Mouse (Mus musculus) lung, embryonic 14.5 days (tissue): ENCODE measurements at regions not wholly inside any gene's neighbourhood (a gene's known extent, or its start where the extent isn't known, plus 50 kb on each side); places are given as distances from the start of the nearest gene placed in this dataset.

ENCODE experiments used
- ATAC-seq: fragments of 200-750 bp; cut with Nextera tagmentation; 2 replicates; pipeline ENCODE4 v1.8.0; 2017; ENCODE audit warnings: mild to moderate bottlenecking, moderate TSS enrichment, moderate library complexity; ENCODE audit not compliant: insufficient read depth
- DNase-seq: peaks from one replicate; pipeline ENCODE4 v3.0.0-alpha.2; 2015
- H3K27ac ChIP-seq: fragments of 300-500 bp; sonication (generic); 2 replicates; pipeline ENCODE4 v1.5.1; 2014; ENCODE audit warnings: low read depth, mild to moderate bottlenecking, moderate library complexity
- H3K27me3 ChIP-seq: fragments of 300-500 bp; sonication (generic); 2 replicates; pipeline ENCODE4 v1.6.1; 2014; ENCODE audit warnings: low read length, control low read depth; ENCODE audit not compliant: insufficient read depth
- H3K36me3 ChIP-seq: fragments of 300-500 bp; sonication (generic); 2 replicates; pipeline ENCODE4 v1.6.1; 2014; ENCODE audit warnings: control low read depth; ENCODE audit not compliant: insufficient read depth
- H3K4me1 ChIP-seq: fragments of 300-500 bp; sonication (generic); 2 replicates; pipeline ENCODE4 v1.6.1; 2014; ENCODE audit warnings: antibody characterized with exemption, control low read depth; ENCODE audit not compliant: insufficient read depth
- H3K4me2 ChIP-seq: fragments of 300-500 bp; sonication (generic); 2 replicates; pipeline ENCODE4 v1.6.1; 2014; ENCODE audit warnings: mild to moderate bottlenecking
- H3K4me3 ChIP-seq: fragments of 300-500 bp; sonication (generic); 2 replicates; pipeline ENCODE4 v1.5.1; 2014; ENCODE audit warnings: low read depth, low read length
- H3K9ac ChIP-seq: fragments of 300-500 bp; sonication (generic); 2 replicates; pipeline ENCODE4 v1.6.1; 2014
- H3K9me3 ChIP-seq: fragments of 300-500 bp; sonication (generic); 2 replicates; pipeline ENCODE4 v1.6.1; 2016; ENCODE audit warnings: low read depth, low read length, control low read depth
- CTCF ChIP-seq: IDR thresholded peaks from 2 replicates; pipeline ENCODE4 v1.5.1; 2016; ENCODE audit warnings: antibody characterized with exemption, low read depth
- WGBS: fragments of 180-500 bp; shearing (Covaris S2); extraction: QIAGEN DNeasy Blood & Tissue Kit; methylation state at CpG from one replicate; pipeline ENCODE4 v1.1.7; 2014; 5-methylcytosine and 5-hydroxymethylcytosine counted together

- Histone ChIP-seq H3K9ac (no peak overlapping the region), H3K36me3 (no peaks in the 10 kb centered on the region), H3K4me1 (peaks cover 36% of the 10 kb centered on the region), H3K27me3 (no peaks in the 10 kb centered on the region), H3K4me2 (no peak overlapping the region), H3K9me3 (no peaks in the 10 kb centered on the region), H3K27ac (no peak overlapping the region), H3K4me3 (no peak overlapping the region)
- TF ChIP-seq CTCF: no peak
- ATAC-seq (no peak), DNase-seq (no peak)
- WGBS: 55% methylated on average over 12 of the region's 12 CpGs
Observed at GRCm38 (mm10) chr13:51972656-51973310, 126.3 kb downstream of the Gadd45g start.

- DNase-seq: peak; percentile 63
- no peaks in the 10 kb centered on the region for H3K27me3 ChIP-seq
- H3K27ac ChIP-seq: peak overlapping the region; percentile 91; the same call in 1 of the 2 replicates
- H3K4me1 ChIP-seq: peaks cover 34% of the 10 kb centered on the region
- no peak overlapping the region for H3K4me3 ChIP-seq
- H3K36me3 ChIP-seq: no peaks in the 10 kb centered on the region
- no peaks in the 10 kb centered on the region for H3K9me3 ChIP-seq
- ATAC-seq: no peak
- H3K9ac ChIP-seq: no peak overlapping the region
- H3K4me2 ChIP-seq: no peak overlapping the region
- 52% methylated on average over 10 of the region's 10 CpGs for WGBS
- TF ChIP-seq CTCF: no peak
Observed at GRCm38 (mm10) chr13:51973461-51973860, 127.0 kb downstream of the Gadd45g start.

DNA sequence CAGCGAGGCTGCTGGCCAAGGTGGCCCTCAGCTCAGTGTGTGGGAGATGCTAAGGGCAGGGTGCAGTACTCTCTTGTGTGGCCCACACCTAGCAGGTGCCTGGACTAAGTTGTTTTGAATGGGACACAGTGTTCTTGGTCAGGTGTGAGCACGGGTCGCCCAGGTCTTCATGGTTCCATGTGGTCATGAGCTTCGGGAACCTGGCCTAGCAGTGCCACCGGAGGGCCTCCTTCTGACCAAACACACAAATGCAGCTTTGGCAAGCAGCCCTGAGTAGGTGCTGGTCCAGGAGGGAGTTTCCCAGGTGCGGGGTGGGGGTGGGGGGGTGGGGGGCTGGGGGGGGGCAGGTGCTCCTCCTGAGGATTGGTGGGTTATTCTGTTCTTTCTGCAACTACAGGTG, 127.6 kb downstream of the Gadd45g start:
- Histone ChIP-seq H3K9me3 (no peaks in the 10 kb centered on the region), H3K36me3 (no peaks in the 10 kb centered on the region), H3K4me1 (peaks cover 34% of the 10 kb centered on the region), H3K27ac (peak overlapping the region; percentile 91), H3K27me3 (no peaks in the 10 kb centered on the region), H3K9ac (no peak overlapping the region), H3K4me2 (no peak overlapping the region), H3K4me3 (no peak overlapping the region)
- 69% methylated on average over 6 of the region's 6 CpGs for WGBS
- ATAC-seq (no peak), DNase-seq (no peak)
- TF ChIP-seq CTCF: no peak

- H3K4me3 ChIP-seq: no peak overlapping the region
- peaks cover 34% of the 10 kb centered on the region for H3K4me1 ChIP-seq
- H3K4me2 ChIP-seq: no peak overlapping the region
- H3K27ac ChIP-seq: peak overlapping the region; percentile 91
- no peaks in the 10 kb centered on the region for H3K9me3 ChIP-seq
- H3K36me3 ChIP-seq: no peaks in the 10 kb centered on the region
- H3K9ac ChIP-seq: peak overlapping the region; percentile 15; the same call in 1 of the 2 replicates
- peak; percentile 22; the same call in 1 of the 2 replicates for ATAC-seq
- 57% methylated on average over 10 of the region's 10 CpGs for WGBS
- TF ChIP-seq CTCF: no peak
- no peak for DNase-seq
- no peaks in the 10 kb centered on the region for H3K27me3 ChIP-seq
Observed at GRCm38 (mm10) chr13:51975330-51975729, 128.9 kb downstream of the Gadd45g start.

- peak overlapping the region; percentile 24; the same call in 1 of the 2 replicates for H3K4me2 ChIP-seq
- peak overlapping the region; percentile 91 for H3K27ac ChIP-seq
- peak overlapping the region; percentile 15; the same call in 1 of the 2 replicates for H3K9ac ChIP-seq
- peak; percentile 84 for DNase-seq
- no peak for TF ChIP-seq CTCF
- H3K4me1 ChIP-seq: peaks cover 34% of the 10 kb centered on the region
- no peak overlapping the region for H3K4me3 ChIP-seq
- peak; percentile 87 for ATAC-seq
- no peaks in the 10 kb centered on the region for H3K9me3 ChIP-seq
- no peaks in the 10 kb centered on the region for H3K36me3 ChIP-seq
- no peaks in the 10 kb centered on the region for H3K27me3 ChIP-seq
- 20% methylated on average over 7 of the region's 7 CpGs for WGBS
Observed at GRCm38 (mm10) chr13:51975801-51976601, 129.5 kb downstream of the Gadd45g start.

DNA sequence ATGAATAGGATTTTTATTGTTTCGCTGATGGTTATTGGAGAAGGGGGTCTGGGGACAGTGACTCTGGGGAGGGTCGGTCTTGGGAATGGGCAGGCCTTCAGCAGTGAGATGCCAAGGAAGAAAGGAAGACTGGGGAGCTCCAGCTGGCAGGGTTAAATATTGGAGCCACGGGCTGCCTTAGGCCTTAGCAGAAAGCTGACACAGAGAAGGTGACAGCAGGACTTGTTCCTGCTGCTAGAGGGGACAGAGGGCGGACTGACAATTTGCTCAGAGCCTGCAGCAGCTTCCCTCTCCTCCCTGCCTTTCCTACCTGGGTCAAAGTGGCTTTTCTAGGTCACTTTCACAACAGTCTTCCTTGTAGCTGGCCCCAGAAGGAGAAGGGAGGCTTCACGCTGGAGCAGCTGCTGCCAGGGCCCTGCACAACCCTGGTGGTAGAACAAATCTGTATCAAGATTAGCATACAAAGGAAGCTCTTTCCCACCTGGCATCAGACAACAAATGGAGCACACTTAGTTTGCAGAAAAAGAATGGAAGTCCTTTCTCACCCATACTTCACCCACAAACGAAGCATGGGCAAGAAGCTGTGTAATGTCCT, 130.2 kb downstream of the Gadd45g start:
- Histone ChIP-seq H3K27me3 (no peaks in the 10 kb centered on the region), H3K4me3 (no peak overlapping the region), H3K9ac (no peak overlapping the region), H3K27ac (peak overlapping the region; percentile 91), H3K36me3 (no peaks in the 10 kb centered on the region), H3K4me2 (no peak overlapping the region), H3K9me3 (no peaks in the 10 kb centered on the region), H3K4me1 (peaks cover 34% of the 10 kb centered on the region)
- no peak for TF ChIP-seq CTCF
- DNase-seq (peak; percentile 51), ATAC-seq (no peak)
- 58% methylated on average over 6 of the region's 6 CpGs for WGBS
